Mouse (Mus musculus): ENCODE measurements around the gene Morc1. TPM values are rescaled to one million over a fixed set of nuclear protein-coding genes. Genes with fewer than 3 reads are reported as not detected.

The Morc1 gene
- not detected for total RNA-seq (2022)

- no peak for DNase-seq (ENCODE audit: low spot score in 2 of 2)
Measured at GRCm38 (mm10) chr16:48431027-48431426, at the start of gene Morc1. Morc1 (plus strand) TSS chr16:48431237.

GRCm38 (mm10) chr16:48383582-48384257, 47.3 kb upstream of the Morc1 start:
- DNase-seq (ENCODE audit: low spot score in 2 of 2) = no peak

GRCm38 (mm10) chr16:48386982-48387381, 44.1 kb upstream of the Morc1 start:
- no peak for DNase-seq (ENCODE audit: low spot score in 2 of 2)

GRCm38 (mm10) chr16:48395278-48395677, 35.8 kb upstream of the Morc1 start:
- no peak for DNase-seq (ENCODE audit: low spot score in 2 of 2)

GRCm38 (mm10) chr16:48402963-48403362, 28.1 kb upstream of the Morc1 start:
- no peak for DNase-seq (ENCODE audit: low spot score in 2 of 2)

- no peak for DNase-seq (ENCODE audit: low spot score in 2 of 2)
Measured at GRCm38 (mm10) chr16:48403423-48403822, 27.6 kb upstream of the Morc1 start.

GRCm38 (mm10) chr16:48404009-48404408, 27.0 kb upstream of the Morc1 start:
- no peak for DNase-seq (ENCODE audit: low spot score in 2 of 2)

GRCm38 (mm10) chr16:48405674-48406403, 25.2 kb upstream of the Morc1 start:
- no peak for DNase-seq (ENCODE audit: low spot score in 2 of 2)

GRCm38 (mm10) chr16:48409580-48409979, 21.5 kb upstream of the Morc1 start:
- no peak for DNase-seq (ENCODE audit: low spot score in 2 of 2)

GRCm38 (mm10) chr16:48410125-48410524, 20.9 kb upstream of the Morc1 start:
- DNase-seq (ENCODE audit: low spot score in 2 of 2) = no peak

- no peak for DNase-seq (ENCODE audit: low spot score in 2 of 2)
Measured at GRCm38 (mm10) chr16:48412246-48412645, 18.8 kb upstream of the Morc1 start, which contains the start of gene Gm5485. Gm5485 (minus strand) TSS chr16:48412416.

GRCm38 (mm10) chr16:48418557-48418956, 12.5 kb upstream of the Morc1 start:
- no peak for DNase-seq (ENCODE audit: low spot score in 2 of 2)

- no peak for DNase-seq (ENCODE audit: low spot score in 2 of 2)
Measured at GRCm38 (mm10) chr16:48419035-48419434, 12.0 kb upstream of the Morc1 start.

GRCm38 (mm10) chr16:48422501-48422900, 8.5 kb upstream of the Morc1 start:
- DNase-seq (ENCODE audit: low spot score in 2 of 2) = no peak

GRCm38 (mm10) chr16:48424069-48424468, 7.0 kb upstream of the Morc1 start:
- DNase-seq (ENCODE audit: low spot score in 2 of 2) = no peak

GRCm38 (mm10) chr16:48429427-48429826, 1.6 kb upstream of the Morc1 start:
- DNase-seq (ENCODE audit: low spot score in 2 of 2) = no peak

GRCm38 (mm10) chr16:48435454-48435853, 4.4 kb downstream of the Morc1 start:
- no peak for DNase-seq (ENCODE audit: low spot score in 2 of 2)

- DNase-seq (ENCODE audit: low spot score in 2 of 2) = no peak
Measured at GRCm38 (mm10) chr16:48437476-48437875, 6.4 kb downstream of the Morc1 start.

- no peak for DNase-seq (ENCODE audit: low spot score in 2 of 2)
Measured at GRCm38 (mm10) chr16:48444589-48444988, 13.6 kb downstream of the Morc1 start.

- no peak for DNase-seq (ENCODE audit: low spot score in 2 of 2)
Measured at GRCm38 (mm10) chr16:48446161-48446925, 15.3 kb downstream of the Morc1 start.

- DNase-seq (ENCODE audit: low spot score in 2 of 2) = no peak
Measured at GRCm38 (mm10) chr16:48453264-48453663, 22.2 kb downstream of the Morc1 start.

- no peak for DNase-seq (ENCODE audit: low spot score in 2 of 2)
Measured at GRCm38 (mm10) chr16:48473396-48473795, 42.4 kb downstream of the Morc1 start.
